Mouse (Mus musculus): ENCODE data around the gene Gm8082.
"Not testable (repeated sequence)": the region's sequence is repeated elsewhere in the genome, so short reads cannot be mapped to it uniquely, and the experiment has no call there.

Gene Gm8082

GRCm38 (mm10) chr14:42993524-42993923 is at the start of gene Gm8082:
Gene Gm8082, minus strand, starts transcription at chr14:42993624.
- not testable (repeated sequence) for DNase-seq (ENCODE audit: low spot score in 2 of 2)

- not testable (repeated sequence) for DNase-seq (ENCODE audit: low spot score in 2 of 2)
These were observed 22.1 kb upstream of the Gm8082 start, which contains the start of gene Gm10376 for GRCm38 (mm10) chr14:43015528-43015927. Gene Gm10376, minus strand, starts transcription at chr14:43015628.

Data from spleen, postnatal 14 days (tissue).